Mouse (Mus musculus): ENCODE measurements around the gene Fgf11. TPM values are rescaled to one million over a fixed set of nuclear protein-coding genes. Genes with fewer than 3 reads are reported as not detected.

Fgf11 gene
- polyA plus RNA-seq, 1 experiment from 2014 or later = 1.2 TPM

Other genes with a start within 250 kb of the Fgf11 start
- 1.8 and 2.4 TPM in 2 replicates for gene Efnb3, start 241.7 kb downstream of the Fgf11 start, polyA plus RNA-seq (2014; fragmentation: Nextera tagmentation; extraction: Ambion mirVana)
- 33.7 and 39.3 TPM in 2 replicates for gene Wrap53, start 221.6 kb downstream of the Fgf11 start, polyA plus RNA-seq (2014; fragmentation: Nextera tagmentation; extraction: Ambion mirVana)
- 196 and 198 TPM in 2 replicates for gene Trp53, start 221.5 kb downstream of the Fgf11 start, polyA plus RNA-seq (2014; fragmentation: Nextera tagmentation; extraction: Ambion mirVana)
- 76.2 and 79.5 TPM in 2 replicates for gene Atp1b2, start 195.9 kb downstream of the Fgf11 start, polyA plus RNA-seq (2014; fragmentation: Nextera tagmentation; extraction: Ambion mirVana)
- gene Shbg, start 184.0 kb downstream of the Fgf11 start, polyA plus RNA-seq (2014; fragmentation: Nextera tagmentation; extraction: Ambion mirVana) = 42.9 and 43.8 TPM in 2 replicates
- 16.7 and 18.0 TPM in 2 replicates for gene Sat2, start 179.8 kb downstream of the Fgf11 start, polyA plus RNA-seq (2014; fragmentation: Nextera tagmentation; extraction: Ambion mirVana)
- gene Fxr2, start 168.9 kb downstream of the Fgf11 start, polyA plus RNA-seq (2014; fragmentation: Nextera tagmentation; extraction: Ambion mirVana) = 22.8 and 26.2 TPM in 2 replicates
- gene Sox15, start 146.5 kb downstream of the Fgf11 start, polyA plus RNA-seq (2014; fragmentation: Nextera tagmentation; extraction: Ambion mirVana) = not detected in 2 replicates
- 20.7 and 24.0 TPM in 2 replicates for gene Mpdu1, start 139.2 kb downstream of the Fgf11 start, polyA plus RNA-seq (2014; fragmentation: Nextera tagmentation; extraction: Ambion mirVana)
- 21.0 and 22.0 TPM in 2 replicates for gene Cd68, start 135.7 kb downstream of the Fgf11 start, polyA plus RNA-seq (2014; fragmentation: Nextera tagmentation; extraction: Ambion mirVana)
- 755 and 757 TPM in 2 replicates for gene Eif4a1, start 129.4 kb downstream of the Fgf11 start, polyA plus RNA-seq (2014; fragmentation: Nextera tagmentation; extraction: Ambion mirVana)
- 75.4 and 79.1 TPM in 2 replicates for gene Senp3, start 119.8 kb downstream of the Fgf11 start, polyA plus RNA-seq (2014; fragmentation: Nextera tagmentation; extraction: Ambion mirVana)
- 0.37 TPM in 1 of 2 replicates, not detected in the other for gene Tnfsf13, start 116.1 kb downstream of the Fgf11 start, polyA plus RNA-seq (2014; fragmentation: Nextera tagmentation; extraction: Ambion mirVana)
- 4.5 and 6.0 TPM in 2 replicates for gene Tnfsf12, start 106.0 kb downstream of the Fgf11 start, polyA plus RNA-seq (2014; fragmentation: Nextera tagmentation; extraction: Ambion mirVana)
- 1.7 and 2.6 TPM in 2 replicates for gene Tnfsfm13, start 105.8 kb downstream of the Fgf11 start, polyA plus RNA-seq (2014; fragmentation: Nextera tagmentation; extraction: Ambion mirVana)
- gene Polr2a, start 43.2 kb downstream of the Fgf11 start, polyA plus RNA-seq (2014; fragmentation: Nextera tagmentation; extraction: Ambion mirVana) = 46.1 and 48.9 TPM in 2 replicates
- gene Slc35g3, start 39.9 kb downstream of the Fgf11 start, polyA plus RNA-seq (2014; fragmentation: Nextera tagmentation; extraction: Ambion mirVana) = not detected in 2 replicates
- 0.90 and 1.0 TPM in 2 replicates for gene Zbtb4, start 35.9 kb downstream of the Fgf11 start, polyA plus RNA-seq (2014; fragmentation: Nextera tagmentation; extraction: Ambion mirVana)
- gene Chrnb1, start 5.9 kb downstream of the Fgf11 start, polyA plus RNA-seq (2014; fragmentation: Nextera tagmentation; extraction: Ambion mirVana) = 1.3 and 1.4 TPM in 2 replicates
- gene Tmem102, start 3.8 kb upstream of the Fgf11 start, polyA plus RNA-seq (2014; fragmentation: Nextera tagmentation; extraction: Ambion mirVana) = 0.96 and 1.2 TPM in 2 replicates
- gene Gm39566, start 13.4 kb upstream of the Fgf11 start, polyA plus RNA-seq (2014; fragmentation: Nextera tagmentation; extraction: Ambion mirVana) = not detected in 2 replicates
- not detected in 2 replicates for gene Spem2, start 16.6 kb upstream of the Fgf11 start, polyA plus RNA-seq (2014; fragmentation: Nextera tagmentation; extraction: Ambion mirVana)
- not detected in 2 replicates for gene Spem1, start 20.3 kb upstream of the Fgf11 start, polyA plus RNA-seq (2014; fragmentation: Nextera tagmentation; extraction: Ambion mirVana)
- gene Nlgn2, start 35.9 kb upstream of the Fgf11 start, polyA plus RNA-seq (2014; fragmentation: Nextera tagmentation; extraction: Ambion mirVana) = 2.8 and 3.4 TPM in 2 replicates
- gene Tmem256, start 36.7 kb upstream of the Fgf11 start, polyA plus RNA-seq (2014; fragmentation: Nextera tagmentation; extraction: Ambion mirVana) = 336 and 370 TPM in 2 replicates
- gene Plscr3, start 44.5 kb upstream of the Fgf11 start, polyA plus RNA-seq (2014; fragmentation: Nextera tagmentation; extraction: Ambion mirVana) = 63.5 and 70.1 TPM in 2 replicates
- gene Tnk1, start 56.9 kb upstream of the Fgf11 start, polyA plus RNA-seq (2014; fragmentation: Nextera tagmentation; extraction: Ambion mirVana) = 0.57 and 0.62 TPM in 2 replicates
- gene Tmem95, start 76.2 kb upstream of the Fgf11 start, polyA plus RNA-seq (2014; fragmentation: Nextera tagmentation; extraction: Ambion mirVana) = not detected in 2 replicates
- gene Kctd11, start 79.5 kb upstream of the Fgf11 start, polyA plus RNA-seq (2014; fragmentation: Nextera tagmentation; extraction: Ambion mirVana) = 2.3 and 3.6 TPM in 2 replicates
- gene Acap1, start 93.7 kb upstream of the Fgf11 start, polyA plus RNA-seq (2014; fragmentation: Nextera tagmentation; extraction: Ambion mirVana) = 8.6 and 8.7 TPM in 2 replicates
- gene 2810408A11Rik, start 99.1 kb upstream of the Fgf11 start, polyA plus RNA-seq (2014; fragmentation: Nextera tagmentation; extraction: Ambion mirVana) = 3.2 and 4.0 TPM in 2 replicates
- gene Neurl4, start 99.2 kb upstream of the Fgf11 start, polyA plus RNA-seq (2014; fragmentation: Nextera tagmentation; extraction: Ambion mirVana) = 9.5 and 10.5 TPM in 2 replicates
- gene Gps2, start 112.0 kb upstream of the Fgf11 start, polyA plus RNA-seq (2014; fragmentation: Nextera tagmentation; extraction: Ambion mirVana) = 121 and 130 TPM in 2 replicates
- gene Eif5a, start 120.1 kb upstream of the Fgf11 start, polyA plus RNA-seq (2014; fragmentation: Nextera tagmentation; extraction: Ambion mirVana) = 2,995 and 3,090 TPM in 2 replicates
- 1.3 and 1.7 TPM in 2 replicates for gene Ybx2, start 133.9 kb upstream of the Fgf11 start, polyA plus RNA-seq (2014; fragmentation: Nextera tagmentation; extraction: Ambion mirVana)
- gene Slc2a4, start 146.3 kb upstream of the Fgf11 start, polyA plus RNA-seq (2014; fragmentation: Nextera tagmentation; extraction: Ambion mirVana) = 7.0 and 8.3 TPM in 2 replicates
- 4.0 and 5.1 TPM in 2 replicates for gene Cldn7, start 162.9 kb upstream of the Fgf11 start, polyA plus RNA-seq (2014; fragmentation: Nextera tagmentation; extraction: Ambion mirVana)
- 20.8 and 24.0 TPM in 2 replicates for gene Ctdnep1, start 179.3 kb upstream of the Fgf11 start, polyA plus RNA-seq (2014; fragmentation: Nextera tagmentation; extraction: Ambion mirVana)
- 131 and 146 TPM in 2 replicates for gene Elp5, start 180.7 kb upstream of the Fgf11 start, polyA plus RNA-seq (2014; fragmentation: Nextera tagmentation; extraction: Ambion mirVana)
- gene Gabarap, start 189.3 kb upstream of the Fgf11 start, polyA plus RNA-seq (2014; fragmentation: Nextera tagmentation; extraction: Ambion mirVana) = 302 and 311 TPM in 2 replicates
- 33.2 and 36.6 TPM in 2 replicates for gene Phf23, start 193.9 kb upstream of the Fgf11 start, polyA plus RNA-seq (2014; fragmentation: Nextera tagmentation; extraction: Ambion mirVana)
- 22.1 and 23.3 TPM in 2 replicates for gene Dvl2, start 198.7 kb upstream of the Fgf11 start, polyA plus RNA-seq (2014; fragmentation: Nextera tagmentation; extraction: Ambion mirVana)
- gene Acadvl, start 213.6 kb upstream of the Fgf11 start, polyA plus RNA-seq (2014; fragmentation: Nextera tagmentation; extraction: Ambion mirVana) = 85.7 and 89.7 TPM in 2 replicates
- gene Dlg4, start 215.1 kb upstream of the Fgf11 start, polyA plus RNA-seq (2014; fragmentation: Nextera tagmentation; extraction: Ambion mirVana) = 9.3 and 9.4 TPM in 2 replicates

Measured in liver, embryonic 11.5 days (tissue).